In genomic region chr8:70873364-70873985, GRCm38 (mm10) we compare ENCODE assay signal across 7 mouse cellular contexts. TPM values are rescaled to one million over a fixed set of nuclear protein-coding genes. Genes with fewer than 3 reads are reported as not detected.
A peak's percentile ranks its signal among the peaks of the same experiment; 100 is the strongest.
DNase-seq lines count a peak whose midpoint lies in the region; ATAC-seq and TF ChIP-seq lines count a peak whose summit lies in the region.

Gene Ccdc124 (minus strand): TSS chr8:70873935.

- ATAC-seq in embryonic facial prominence, embryonic 13.5 days (ENCODE audit: insufficient number of reproducible peaks, insufficient read depth, low FRiP score, low TSS enrichment, low read depth), result peak; percentile 81
- ATAC-seq in limb, embryonic 13.5 days (ENCODE audit: low FRiP score, low read depth), result peak; percentile 90
- ATAC-seq in midbrain, embryonic 16.5 days, result peak; percentile 84

- no peaks in the 10 kb centered on the region for H3K27me3 ChIP-seq in embryonic facial prominence, embryonic 13.5 days
- no peaks in the 10 kb centered on the region for H3K27me3 ChIP-seq in heart, adult 2 months (ENCODE audit: control insufficient read depth, insufficient read depth, low read length)
- H3K27me3 ChIP-seq in limb, embryonic 13.5 days, result no peaks in the 10 kb centered on the region; the same call in 1 of the 2 replicates
- no peaks in the 10 kb centered on the region for H3K27me3 ChIP-seq in midbrain, embryonic 16.5 days (ENCODE audit: control insufficient read depth, insufficient read depth, low read depth, low read length)

- intact Hi-C loops in heart, adult 2 months (cut with DNase I), result loop anchor here (1.0 kb wide), 2 partner anchors 20 to 24 kb away; partner anchors contain the start of gene Rpl18a

- peak within 1 kb of the TSS; percentile 76 for H3K4me3 ChIP-seq in embryonic facial prominence, embryonic 13.5 days
- H3K4me3 ChIP-seq in heart, adult 2 months, result peak within 1 kb of the TSS; percentile 97
- H3K4me3 ChIP-seq in limb, embryonic 13.5 days, result peak within 1 kb of the TSS; percentile 84
- peak within 1 kb of the TSS; percentile 92 for H3K4me3 ChIP-seq in midbrain, embryonic 16.5 days (ENCODE audit: low read depth, low read length)

- H3K9me3 ChIP-seq in embryonic facial prominence, embryonic 13.5 days, result no peaks in the 10 kb centered on the region
- no peaks in the 10 kb centered on the region for H3K9me3 ChIP-seq in limb, embryonic 13.5 days
- no peaks in the 10 kb centered on the region for H3K9me3 ChIP-seq in midbrain, embryonic 16.5 days (replicated peaks; ENCODE audit: control insufficient read depth, low read length, poor library complexity, severe bottlenecking)

- TF ChIP-seq EP300 in heart, adult 2 months (IDR thresholded peaks at IDR 0.05; ENCODE audit: insufficient read depth, low read depth, low read length), result 0 out of 2 replicates have a peak, but pooled peaks have one; percentile 47

- peak within 1 kb of the TSS; percentile 81 for H3K9ac ChIP-seq in embryonic facial prominence, embryonic 13.5 days
- H3K9ac ChIP-seq in heart, adult 2 months (ENCODE audit: low read depth, low read length), result peak within 1 kb of the TSS; percentile 75
- H3K9ac ChIP-seq in limb, embryonic 13.5 days, result peak within 1 kb of the TSS; percentile 84
- peak within 1 kb of the TSS; percentile 85 for H3K9ac ChIP-seq in midbrain, embryonic 16.5 days (ENCODE audit: low read depth, low read length)

- peak; percentile 96 to 98 for DNase-seq in adrenal gland, postnatal 36 days
- DNase-seq in heart, adult 2 months, result peak; percentile 95 to 97
- peak; percentile 95 for DNase-seq in kidney, adult 8-10 months
- peak; percentile 94 to 97 for DNase-seq in spleen, postnatal 10 days (ENCODE audit: low spot score in 2 of 2)

- WGBS in embryonic facial prominence, embryonic 13.5 days, result 1% methylated on average over 46 of the region's 46 CpGs
- WGBS in heart, adult 2 months, result under 1% methylated on average over 46 of the region's 46 CpGs
- WGBS in limb, embryonic 13.5 days, result under 1% methylated on average over 46 of the region's 46 CpGs
- WGBS in midbrain, embryonic 16.5 days, result 1% methylated on average over 44 of the region's 46 CpGs

- H3K4me2 ChIP-seq in embryonic facial prominence, embryonic 13.5 days, result peak within 1 kb of the TSS; percentile 80
- H3K4me2 ChIP-seq in limb, embryonic 13.5 days (replicated peaks), result peak within 1 kb of the TSS; percentile 94
- H3K4me2 ChIP-seq in midbrain, embryonic 16.5 days (ENCODE audit: low read length), result peak within 1 kb of the TSS; percentile 98

- H3K79me2 ChIP-seq in heart, adult 2 months (replicated peaks; ENCODE audit: control insufficient read depth, insufficient read depth, low read length), result no peaks in the 10 kb centered on the region

- no peaks in the 10 kb centered on the region for H3K36me3 ChIP-seq in embryonic facial prominence, embryonic 13.5 days
- H3K36me3 ChIP-seq in heart, adult 2 months (ENCODE audit: control insufficient read depth, insufficient read depth, low read length), result no peaks in the 10 kb centered on the region
- 0 out of 2 replicates have a peak, but pooled peaks cover 3% of the 10 kb centered on the region for H3K36me3 ChIP-seq in limb, embryonic 13.5 days
- no peaks in the 10 kb centered on the region for H3K36me3 ChIP-seq in midbrain, embryonic 16.5 days (ENCODE audit: control insufficient read depth, insufficient read depth, low read length)

- H3K27ac ChIP-seq in embryonic facial prominence, embryonic 13.5 days, result peak within 1 kb of the TSS; percentile 89
- peak within 1 kb of the TSS; percentile 95 for H3K27ac ChIP-seq in heart, adult 2 months
- peak within 1 kb of the TSS; percentile 87 for H3K27ac ChIP-seq in limb, embryonic 13.5 days
- H3K27ac ChIP-seq in midbrain, embryonic 16.5 days (ENCODE audit: low read length), result peak within 1 kb of the TSS; percentile 90

- peak; percentile 63 for TF ChIP-seq POLR2A in heart, adult 2 months (IDR thresholded peaks at IDR 0.05; ENCODE audit: insufficient read depth, low read depth, low read length)

- TF ChIP-seq CTCF in heart, adult 2 months (IDR thresholded peaks at IDR 0.05), result no peak; the same call in 1 of the 2 replicates

- peaks cover 24% of the 10 kb centered on the region for H3K4me1 ChIP-seq in embryonic facial prominence, embryonic 13.5 days
- peaks cover 4% of the 10 kb centered on the region for H3K4me1 ChIP-seq in heart, adult 2 months (ENCODE audit: control insufficient read depth, insufficient read depth, low read length)
- peaks cover 21% of the 10 kb centered on the region for H3K4me1 ChIP-seq in limb, embryonic 13.5 days
- peaks cover 24% of the 10 kb centered on the region for H3K4me1 ChIP-seq in midbrain, embryonic 16.5 days (ENCODE audit: control insufficient read depth, insufficient read depth, low read length)

RNA-seq across cellular contexts. Expression of gene Ccdc124, which starts in this region (rescaled TPM):
- total RNA-seq in adrenal gland, postnatal 36 days (2021), result 10 to 100 TPM; 54.7 to 57.2 TPM
- 108 and 124 TPM in 2 replicates for polyA plus RNA-seq in embryonic facial prominence, embryonic 13.5 days (2015; fragmentation: Nextera tagmentation; extraction: Ambion mirVana)
- total RNA-seq in heart, adult 2 months (2021), result 10 to 100 TPM; 44.6 to 49.1 TPM
- polyA plus RNA-seq in heart, adult 2 months (2012; rRNA removed), result 26.8 and 40.7 TPM in 2 replicates
- 113 and 117 TPM in 2 replicates for polyA plus RNA-seq in limb, embryonic 13.5 days (2015; fragmentation: Nextera tagmentation; extraction: Ambion mirVana)
- polyA plus RNA-seq in midbrain, embryonic 16.5 days (2015; fragmentation: Nextera tagmentation; extraction: Ambion mirVana), result 167 and 182 TPM in 2 replicates

Comparison
In these comparisons a context has a peak if more than half of its experiments do, and no peak if none do; other contexts are left out.
1. Peak in every context shown above with its lines: DNase-seq, ATAC-seq, H3K4me3 ChIP-seq and H3K27ac ChIP-seq.